Mouse (Mus musculus) kidney, embryonic 16.5 days (tissue): ENCODE data around the gene Pola1. TPM values are rescaled to one million over a fixed set of nuclear protein-coding genes. Genes with fewer than 3 reads are reported as not detected.
A peak's percentile ranks its signal among the peaks of the same experiment; 100 is the strongest.

ENCODE experiments used
- ATAC-seq: fragments of 200-750 bp; cut with Nextera tagmentation; 2 replicates; pipeline ENCODE4 v1.8.0; 2017; ENCODE audit warnings: moderate TSS enrichment; ENCODE audit not compliant: low FRiP score, low TSS enrichment
- H3K27ac ChIP-seq: fragments of 300-500 bp; sonication (generic); 2 replicates; pipeline ENCODE4 v1.5.1; 2014; ENCODE audit warnings: low read length
- H3K27me3 ChIP-seq: fragments of 300-500 bp; sonication (generic); 2 replicates; pipeline ENCODE4 v1.6.1; 2014; ENCODE audit warnings: low read length, control low read depth, mixed read lengths; ENCODE audit not compliant: insufficient read depth
- H3K36me3 ChIP-seq: fragments of 300-500 bp; sonication (generic); 2 replicates; pipeline ENCODE4 v1.6.1; 2014; ENCODE audit warnings: low read length, control low read depth, mixed read lengths; ENCODE audit not compliant: insufficient read depth
- H3K4me1 ChIP-seq: fragments of 300-500 bp; sonication (generic); 2 replicates; pipeline ENCODE4 v1.6.1; 2014; ENCODE audit warnings: low read length, control low read depth, mixed read lengths; ENCODE audit not compliant: insufficient read depth
- H3K4me2 ChIP-seq: fragments of 300-500 bp; sonication (generic); replicated peaks from 2 replicates; pipeline ENCODE4 v1.6.1; 2014; ENCODE audit warnings: low read depth, low read length
- H3K4me3 ChIP-seq: fragments of 300-500 bp; sonication (generic); 2 replicates; pipeline ENCODE4 v1.5.1; 2014; ENCODE audit warnings: mild to moderate bottlenecking, low read length
- H3K9ac ChIP-seq: fragments of 300-500 bp; sonication (generic); replicated peaks from 2 replicates; pipeline ENCODE4 v1.6.1; 2014; ENCODE audit warnings: low read length
- H3K9me3 ChIP-seq: fragments of 300-500 bp; sonication (generic); 2 replicates; pipeline ENCODE4 v1.6.1; 2016; ENCODE audit warnings: low read length, control low read depth
- WGBS: fragments of 180-500 bp; shearing (Covaris S2); extraction: QIAGEN DNeasy Blood & Tissue Kit; methylation state at CpG from one replicate; pipeline ENCODE4 v1.1.7; 2014; 5-methylcytosine and 5-hydroxymethylcytosine counted together
- polyA plus RNA-seq: library from polyadenylated mRNA; unstranded; fragments of >200 nt; fragmentation: Nextera tagmentation; extraction: Ambion mirVana; gene quantifications from 2 replicates; pipeline ENCODE4 v1.2.1, GENCODE M21; 2015

Gene Pola1
- polyA plus RNA-seq, 1 experiment from 2014 or later, result 20.5 TPM

GRCm38 (mm10) chrX:93294736-93295490, 337.0 kb downstream of the Pola1 start:
- no peak overlapping the region for H3K27ac ChIP-seq
- WGBS, result 19% methylated on average over 25 of the region's 25 CpGs
- H3K4me2 ChIP-seq, result no peak overlapping the region
- H3K9ac ChIP-seq, result no peak overlapping the region
- H3K4me3 ChIP-seq, result no peak overlapping the region
- H3K9me3 ChIP-seq, result no peaks in the 10 kb centered on the region
- H3K4me1 ChIP-seq, result no peaks in the 10 kb centered on the region
- no peak for ATAC-seq
- H3K27me3 ChIP-seq, result peaks cover 90% of the 10 kb centered on the region
- no peaks in the 10 kb centered on the region for H3K36me3 ChIP-seq

- ATAC-seq, result no peak
- no peak overlapping the region for H3K4me2 ChIP-seq
- peaks cover 91% of the 10 kb centered on the region for H3K27me3 ChIP-seq
- H3K4me3 ChIP-seq, result no peak overlapping the region
- no peak overlapping the region for H3K9ac ChIP-seq
- no peaks in the 10 kb centered on the region for H3K9me3 ChIP-seq
- no peaks in the 10 kb centered on the region for H3K36me3 ChIP-seq
- 14% methylated on average over 6 of the region's 6 CpGs for WGBS
- H3K27ac ChIP-seq, result no peak overlapping the region
- H3K4me1 ChIP-seq, result peaks cover 7% of the 10 kb centered on the region
These were observed 339.9 kb downstream of the Pola1 start for GRCm38 (mm10) chrX:93292031-93292430.

- H3K4me3 ChIP-seq, result no peak overlapping the region
- H3K4me1 ChIP-seq, result peaks cover 7% of the 10 kb centered on the region
- H3K9ac ChIP-seq, result no peak overlapping the region
- H3K36me3 ChIP-seq, result no peaks in the 10 kb centered on the region
- H3K4me2 ChIP-seq, result no peak overlapping the region
- peaks cover 93% of the 10 kb centered on the region for H3K27me3 ChIP-seq
- no peak overlapping the region for H3K27ac ChIP-seq
- H3K9me3 ChIP-seq, result no peaks in the 10 kb centered on the region
- WGBS, result 21% methylated on average over 12 of the region's 12 CpGs
- ATAC-seq, result no peak
These were observed 342.0 kb downstream of the Pola1 start for GRCm38 (mm10) chrX:93289851-93290380.

- Histone ChIP-seq H3K27me3 (peaks cover 93% of the 10 kb centered on the region), H3K4me2 (peak overlapping the region; percentile 55), H3K9me3 (no peaks in the 10 kb centered on the region), H3K4me3 (peak overlapping the region; percentile 39), H3K27ac (no peak overlapping the region), H3K4me1 (peaks cover 7% of the 10 kb centered on the region), H3K36me3 (no peaks in the 10 kb centered on the region), H3K9ac (no peak overlapping the region)
- WGBS, result 14% methylated on average over 28 of the region's 37 CpGs
- ATAC-seq, result 0 out of 2 replicates have a peak, but pooled peaks have one; percentile 28
These were observed 342.9 kb downstream of the Pola1 start for GRCm38 (mm10) chrX:93289076-93289475.

GRCm38 (mm10) chrX:93288339-93288738, 343.6 kb downstream of the Pola1 start:
- no peak for ATAC-seq
- H3K4me1 ChIP-seq, result peaks cover 7% of the 10 kb centered on the region
- no peak overlapping the region for H3K9ac ChIP-seq
- peaks cover 86% of the 10 kb centered on the region for H3K27me3 ChIP-seq
- WGBS, result 18% methylated on average over 34 of the region's 37 CpGs
- H3K4me3 ChIP-seq, result peak overlapping the region; percentile 39
- H3K36me3 ChIP-seq, result no peaks in the 10 kb centered on the region
- H3K9me3 ChIP-seq, result no peaks in the 10 kb centered on the region
- H3K4me2 ChIP-seq, result peak overlapping the region; percentile 55
- no peak overlapping the region for H3K27ac ChIP-seq

GRCm38 (mm10) chrX:93286291-93286893, 345.6 kb downstream of the Pola1 start, which contains the start of gene Arx:
Gene Arx, plus strand, starts transcription at chrX:93286445.
- no peaks in the 10 kb centered on the region for H3K9me3 ChIP-seq
- peak within 1 kb of the TSS; percentile 26 for H3K4me3 ChIP-seq
- H3K27me3 ChIP-seq, result peaks cover 86% of the 10 kb centered on the region
- no peak within 1 kb of the TSS for H3K9ac ChIP-seq
- 24% methylated on average over 31 of the region's 31 CpGs for WGBS
- ATAC-seq, result peak; percentile 91
- H3K27ac ChIP-seq, result no peak within 1 kb of the TSS
- no peaks in the 10 kb centered on the region for H3K36me3 ChIP-seq
- peak within 1 kb of the TSS; percentile 36 for H3K4me2 ChIP-seq
- H3K4me1 ChIP-seq, result peaks cover 7% of the 10 kb centered on the region

GRCm38 (mm10) chrX:93285091-93285490, 346.9 kb downstream of the Pola1 start:
- no peaks in the 10 kb centered on the region for H3K36me3 ChIP-seq
- peaks cover 85% of the 10 kb centered on the region for H3K27me3 ChIP-seq
- WGBS, result 28% methylated on average over 10 of the region's 10 CpGs
- H3K4me3 ChIP-seq, result no peak overlapping the region
- no peaks in the 10 kb centered on the region for H3K9me3 ChIP-seq
- H3K27ac ChIP-seq, result no peak overlapping the region
- peaks cover 7% of the 10 kb centered on the region for H3K4me1 ChIP-seq
- ATAC-seq, result no peak
- H3K9ac ChIP-seq, result no peak overlapping the region
- H3K4me2 ChIP-seq, result no peak overlapping the region

GRCm38 (mm10) chrX:93281756-93282155, 350.2 kb downstream of the Pola1 start:
- no peaks in the 10 kb centered on the region for H3K36me3 ChIP-seq
- H3K9me3 ChIP-seq, result no peaks in the 10 kb centered on the region
- ATAC-seq, result no peak
- H3K9ac ChIP-seq, result no peak overlapping the region
- H3K27me3 ChIP-seq, result peaks cover 78% of the 10 kb centered on the region
- no peaks in the 10 kb centered on the region for H3K4me1 ChIP-seq
- H3K4me2 ChIP-seq, result peak overlapping the region; percentile 32; the same call in 1 of the 2 replicates
- no peak overlapping the region for H3K27ac ChIP-seq
- H3K4me3 ChIP-seq, result peak overlapping the region; percentile 23
- 12% methylated on average over 5 of the region's 5 CpGs for WGBS

GRCm38 (mm10) chrX:93281028-93281723, 350.8 kb downstream of the Pola1 start:
- peak; percentile 64 for ATAC-seq

More at GRCm38 (mm10) chrX:93281028-93281723, 350.8 kb downstream of the Pola1 start:
- H3K9me3 ChIP-seq, result no peaks in the 10 kb centered on the region
- H3K4me1 ChIP-seq, result no peaks in the 10 kb centered on the region
- no peak overlapping the region for H3K27ac ChIP-seq
- no peaks in the 10 kb centered on the region for H3K36me3 ChIP-seq
- no peak overlapping the region for H3K9ac ChIP-seq
- H3K4me2 ChIP-seq, result peak overlapping the region; percentile 32; the same call in 1 of the 2 replicates
- H3K27me3 ChIP-seq, result peaks cover 74% of the 10 kb centered on the region
- peak overlapping the region; percentile 23 for H3K4me3 ChIP-seq
- WGBS, result 18% methylated on average over 23 of the region's 23 CpGs
